Mouse (Mus musculus) ES-E14 (cell line): ENCODE results near the gene Rnf222. TPM values are rescaled to one million over a fixed set of nuclear protein-coding genes. Genes with fewer than 3 reads are reported as not detected.

Source experiments
- DNase-seq: peaks from one replicate; pipeline ENCODE4 v3.0.0-alpha.2; 2013; ENCODE audit warnings: low read depth, low spot score
- H3K27ac ChIP-seq: 2 replicates; pipeline ENCODE4 v1.5.1; 2012; ENCODE audit warnings: low read depth, mild to moderate bottlenecking, low read length, moderate library complexity, mixed read lengths; ENCODE audit not compliant: poor library complexity, insufficient read depth, severe bottlenecking
- H3K36me3 ChIP-seq: 2 replicates; pipeline ENCODE4 v1.6.1; 2012; ENCODE audit warnings: mild to moderate bottlenecking, low read length, moderate library complexity, mixed read lengths; ENCODE audit not compliant: control insufficient read depth, poor library complexity, insufficient read depth, severe bottlenecking
- H3K4me1 ChIP-seq, 2 experiments: fragments of 150-350 bp in 1 of 2; sonication (generic) in 1 of 2; 2 replicates each; pipeline ENCODE4 v1.6.1; 2012; ENCODE audit warnings: low read length in 2 of 2, mild to moderate bottlenecking in 1 of 2, mixed read lengths in 1 of 2; ENCODE audit not compliant: control insufficient read depth in 2 of 2, insufficient read depth in 2 of 2, poor library complexity in 1 of 2
- H3K4me3 ChIP-seq, 2 experiments: fragments of 150-350 bp in 1 of 2; sonication (generic) in 1 of 2; 2 replicates each; pipeline ENCODE4 v1.5.1; 2012; ENCODE audit warnings: low read length in 2 of 2, low read depth in 1 of 2, mild to moderate bottlenecking in 1 of 2, mixed read lengths in 1 of 2; ENCODE audit not compliant: insufficient read depth in 1 of 2, poor library complexity in 1 of 2, severe bottlenecking in 1 of 2
- H3K9ac ChIP-seq: 2 replicates; pipeline ENCODE4 v1.6.1; 2012; ENCODE audit warnings: low read depth, mild to moderate bottlenecking, low read length, mixed read lengths; ENCODE audit not compliant: poor library complexity, insufficient read depth, severe bottlenecking
- H3K9me3 ChIP-seq: fragments of 150-350 bp; sonication (generic); 2 replicates; pipeline ENCODE4 v1.6.1; 2012; ENCODE audit warnings: low read depth, mild to moderate bottlenecking, low read length; ENCODE audit not compliant: control insufficient read depth, insufficient read depth
- CHD2 ChIP-seq: IDR thresholded peaks from 2 replicates; pipeline ENCODE4 v1.6.1; 2014; ENCODE audit warnings: mild to moderate bottlenecking, low read depth, low read length, inconsistent platforms
- HCFC1 ChIP-seq: IDR thresholded peaks from 2 replicates; pipeline ENCODE4 v1.6.1; 2012; ENCODE audit warnings: low read length, inconsistent platforms, borderline replicate concordance; ENCODE audit not compliant: insufficient read depth
- MAFK ChIP-seq: IDR thresholded peaks from 2 replicates; pipeline ENCODE4 v1.6.1; 2014; ENCODE audit warnings: mild to moderate bottlenecking, low read depth, low read length, inconsistent platforms; ENCODE audit not compliant: insufficient read depth
- ZC3H11A ChIP-seq: IDR thresholded peaks from 2 replicates; pipeline ENCODE4 v1.6.1; 2012; ENCODE audit warnings: low read depth, mild to moderate bottlenecking, inconsistent platforms, low read length, borderline replicate concordance
- ZNF384 ChIP-seq: IDR thresholded peaks from 2 replicates; pipeline ENCODE4 v1.6.1; 2012; ENCODE audit warnings: low read depth, low read length, inconsistent platforms
- in situ Hi-C, 2 experiments: fragments of 600-800 bp; cut with MboI; formaldehyde crosslinking; loops; one replicate each; pipeline ENCODE4 v1.15.1; 2025; ENCODE audit warnings: low sequenced_read_pairs in 2 of 2, inconsistent platforms in 1 of 2; ENCODE audit not compliant: unreplicated experiment in 2 of 2
- total RNA-seq: library from RNA; depleted of rRNA; stranded (reverse); fragments of 300-350 nt; gene quantifications from 2 replicates; pipeline ENCODE4 v1.2.3, GENCODE M21; 2012

Gene Rnf222
- total RNA-seq, 1 experiment, result 0.09 TPM

- Histone ChIP-seq H3K4me1 (peaks cover 0 to 5% of the 10 kb centered on the region in 2 experiments; a peak in 1 of 4 replicates), H3K4me3 (peak overlapping the region; percentile 91), H3K36me3 (no peaks in the 10 kb centered on the region), H3K9me3 (no peaks in the 10 kb centered on the region), H3K27ac (peak overlapping the region; percentile 82), H3K9ac (peak overlapping the region; percentile 90)
- in situ Hi-C loops, result no loop called here
- peak; percentile 33 for DNase-seq
- TF ChIP-seq MAFK (no peak), ZNF384 (no peak; the same call in 1 of the 2 replicates), CHD2 (no peak), ZC3H11A (no peak), HCFC1 (no peak)
Observed at GRCm38 (mm10) chr11:68852486-68852901, 35.9 kb upstream of the Rnf222 start.

- in situ Hi-C loops, result no loop called here
- Histone ChIP-seq H3K4me3 (peak overlapping the region; percentile 91), H3K9ac (peak overlapping the region; percentile 90), H3K27ac (peak overlapping the region; percentile 82), H3K9me3 (no peaks in the 10 kb centered on the region), H3K4me1 (peaks cover 0 to 5% of the 10 kb centered on the region in 2 experiments; a peak in 1 of 4 replicates), H3K36me3 (no peaks in the 10 kb centered on the region)
- peak; percentile 99 for DNase-seq
- peak; percentile 75 for TF ChIP-seq HCFC1
- no peak for TF ChIP-seq ZC3H11A
Observed at GRCm38 (mm10) chr11:68852932-68853409, 35.4 kb upstream of the Rnf222 start.

GRCm38 (mm10) chr11:68853611-68854401, 34.5 kb upstream of the Rnf222 start:
- H3K9ac ChIP-seq, result peak overlapping the region; percentile 70; the same call in 1 of the 2 replicates
- TF ChIP-seq CHD2 (no peak), MAFK (no peak), HCFC1 (no peak), ZNF384 (no peak), ZC3H11A (no peak)
- H3K4me3 ChIP-seq, result peak overlapping the region; percentile 43 to 75
- no peaks in the 10 kb centered on the region for H3K36me3 ChIP-seq
- in situ Hi-C loops, result no loop called here
- H3K9me3 ChIP-seq, result no peaks in the 10 kb centered on the region
- peaks cover 0 to 5% of the 10 kb centered on the region in 2 experiments; a peak in 1 of 4 replicates for H3K4me1 ChIP-seq
- no peak for DNase-seq
- H3K27ac ChIP-seq, result no peak overlapping the region

GRCm38 (mm10) chr11:68854621-68855020, 33.7 kb upstream of the Rnf222 start:
- TF ChIP-seq CHD2 (no peak), ZC3H11A (no peak), MAFK (no peak), HCFC1 (no peak), ZNF384 (no peak)
- no peaks in the 10 kb centered on the region for H3K36me3 ChIP-seq
- H3K9me3 ChIP-seq, result no peaks in the 10 kb centered on the region
- DNase-seq, result no peak
- peaks cover 0 to 5% of the 10 kb centered on the region in 2 experiments; a peak in 1 of 4 replicates for H3K4me1 ChIP-seq
- H3K4me3 ChIP-seq, result no peak overlapping the region
- H3K27ac ChIP-seq, result no peak overlapping the region
- in situ Hi-C loops, result no loop called here
- no peak overlapping the region for H3K9ac ChIP-seq

GRCm38 (mm10) chr11:68857329-68857728, 31.0 kb upstream of the Rnf222 start:
- Histone ChIP-seq H3K9ac (no peak overlapping the region), H3K4me3 (no peak overlapping the region), H3K4me1 (0 out of 4 replicates have a peak, but pooled peaks cover 0 to 2% of the 10 kb centered on the region in 2 experiments), H3K9me3 (no peaks in the 10 kb centered on the region), H3K27ac (no peak overlapping the region), H3K36me3 (no peaks in the 10 kb centered on the region)
- in situ Hi-C loops, result no loop called here
- TF ChIP-seq ZNF384 (no peak), ZC3H11A (no peak), HCFC1 (no peak), MAFK (no peak)
- no peak for DNase-seq
